Mouse (Mus musculus) erythroblast, adult 5-6 weeks (primary cell): ENCODE measurements around the gene Gys1. TPM values are rescaled to one million over a fixed set of nuclear protein-coding genes. Genes with fewer than 3 reads are reported as not detected.
"Not testable (repeated sequence)": the region's sequence is repeated elsewhere in the genome, so short reads cannot be mapped to it uniquely, and the experiment has no call there.

ENCODE experiments used
- ATAC-seq: replicated peaks from 2 replicates; pipeline ENCODE4 v1.8.0; 2016; ENCODE audit warnings: moderate number of reproducible peaks, mild to moderate bottlenecking, moderate TSS enrichment, inconsistent platforms; ENCODE audit not compliant: poor library complexity, low FRiP score, severe bottlenecking
- total RNA-seq, 2 experiments: library from RNA; stranded (forward) in 1 of 2; stranded (reverse) in 1 of 2; fragments of 150-400 nt in 1 of 2; fragments of 200-764, 138-1000 nt in 1 of 2; gene quantifications; 2 replicates each; pipeline versions ENCODE4 v1.2.3 to v1.2.4; 2015 to 2017; ENCODE audit warnings: low replicate concordance in 2 of 2

Gene Gys1
- total RNA-seq (2015; ENCODE audit: low replicate concordance) (11.7 and 13.2 TPM in 2 replicates), total RNA-seq (2017; ENCODE audit: low replicate concordance) (4.6 and 8.9 TPM in 2 replicates)

DNA sequence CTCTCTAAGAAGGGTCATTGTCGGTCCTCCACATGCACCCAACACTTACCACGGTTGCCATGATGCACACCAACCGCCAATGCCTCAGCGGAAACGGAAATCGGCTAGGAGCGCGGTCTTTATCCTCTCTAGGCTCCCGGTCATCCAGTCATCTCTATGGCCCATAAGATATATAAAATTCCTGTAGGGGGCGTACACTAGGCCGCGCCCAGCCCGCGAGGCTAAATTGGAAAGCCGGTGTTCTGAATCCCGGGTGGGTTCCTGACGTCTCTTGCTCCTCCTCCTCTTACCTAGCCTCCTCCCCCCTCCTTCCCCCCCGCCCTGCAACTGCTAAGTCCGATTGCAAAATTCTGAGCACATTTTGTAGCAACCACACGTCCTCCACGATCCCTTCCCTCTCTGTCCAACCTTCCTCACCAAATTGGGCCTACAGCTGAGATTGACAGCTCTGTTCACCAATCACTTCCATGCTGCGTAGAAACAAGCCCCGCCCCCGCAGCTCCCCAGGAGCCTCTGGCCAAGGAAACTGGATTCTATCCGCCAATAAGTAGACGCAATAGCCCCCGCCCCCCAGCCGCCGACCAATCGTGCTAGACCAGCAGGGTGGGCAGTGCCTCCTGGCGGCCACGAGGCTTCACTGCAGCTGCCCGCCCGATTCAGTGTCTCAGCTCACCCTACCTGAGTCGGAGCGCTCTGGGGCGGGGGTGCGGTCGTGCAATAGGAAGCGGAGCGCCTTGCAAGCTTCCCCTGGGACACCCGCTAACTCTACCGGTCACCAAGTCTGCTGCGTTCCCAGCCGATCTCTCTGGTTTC lies at the start of gene Gys1:
Gene Gys1, plus strand, starts transcription at position 642 of the 813 bp plus-strand sequence.
- peak; percentile 91 for ATAC-seq

DNA sequence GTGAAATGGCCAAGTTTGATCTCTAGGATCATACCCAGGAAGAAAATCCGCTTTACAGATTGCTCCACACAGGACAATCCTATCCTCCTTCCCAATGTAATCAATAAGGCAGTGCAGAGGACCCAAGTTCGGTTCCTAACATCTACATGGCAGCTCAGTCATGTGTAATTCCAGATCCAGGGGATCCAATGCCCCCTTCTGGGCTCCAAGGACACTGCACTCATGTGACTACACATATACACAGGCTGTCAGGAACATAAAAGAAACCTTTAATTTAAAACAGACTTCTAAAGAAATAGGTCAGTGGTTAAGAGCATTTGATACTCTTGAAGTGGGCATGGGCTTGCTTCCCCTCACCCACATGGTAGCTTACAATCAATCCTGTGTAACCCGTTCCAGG lies 48.6 kb upstream of the Gys1 start:
- no peak for ATAC-seq

DNA sequence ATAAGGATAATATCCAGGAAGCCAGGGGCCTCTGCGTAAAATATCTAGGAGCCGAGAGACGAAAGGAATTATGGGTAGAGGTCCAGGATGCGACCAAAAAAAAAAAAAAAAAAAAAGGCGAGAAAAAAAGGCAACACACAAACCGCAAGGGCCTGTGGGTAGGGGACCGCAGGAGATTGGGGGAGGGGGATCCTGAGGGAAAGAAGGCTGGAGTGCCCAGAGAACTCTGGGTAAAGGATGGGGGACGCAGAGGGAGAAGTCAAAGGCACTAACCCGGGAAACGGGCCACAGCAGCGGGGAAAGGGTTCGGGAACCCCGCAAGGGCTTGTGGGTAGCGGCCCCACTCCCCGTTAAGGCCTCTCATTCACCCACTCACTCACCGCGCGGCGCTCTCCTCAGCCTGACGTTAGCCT lies 39.5 kb upstream of the Gys1 start:
- ATAC-seq, result peak; percentile 70

DNA sequence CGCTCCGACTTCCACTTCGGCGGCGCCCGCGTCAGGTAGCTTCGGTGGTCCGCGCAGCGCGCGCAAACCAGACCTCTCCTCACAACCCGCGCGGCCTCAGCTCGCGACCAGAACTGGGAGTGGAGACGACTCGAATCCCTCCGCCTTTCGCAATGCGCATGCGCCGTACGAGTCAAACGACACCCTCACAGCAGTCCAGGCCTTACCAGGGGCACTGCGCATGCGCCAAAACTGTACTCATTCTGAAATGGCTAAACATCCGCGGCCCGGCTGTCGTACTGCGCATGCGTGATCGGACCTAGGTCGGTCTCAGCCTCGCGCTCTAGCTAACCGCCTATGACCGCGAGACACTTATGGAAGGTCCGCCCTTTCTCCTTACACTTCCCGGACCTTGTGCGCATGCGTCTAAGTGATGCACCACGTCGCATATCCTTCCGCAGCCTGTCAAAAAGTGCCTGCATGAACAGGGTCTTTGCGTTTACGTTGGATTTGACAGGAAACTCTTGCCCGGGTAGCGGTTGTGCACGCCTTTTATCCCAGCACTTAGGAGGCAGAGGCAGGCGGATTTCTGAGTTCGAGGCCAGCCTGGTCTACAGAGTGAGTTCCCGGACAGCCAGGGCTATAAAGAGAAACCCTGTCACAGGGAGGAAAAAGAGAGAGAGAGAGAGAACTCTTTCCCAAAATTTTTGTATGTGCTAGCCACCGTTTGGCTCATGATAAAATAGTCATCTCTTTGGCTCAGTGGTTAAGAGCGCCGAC lies 38.9 kb upstream of the Gys1 start, which contains the start of gene Snrnp70:
Gene Snrnp70, minus strand, starts transcription at position 165 of the 759 bp plus-strand sequence.
- peak; percentile 93 for ATAC-seq

DNA sequence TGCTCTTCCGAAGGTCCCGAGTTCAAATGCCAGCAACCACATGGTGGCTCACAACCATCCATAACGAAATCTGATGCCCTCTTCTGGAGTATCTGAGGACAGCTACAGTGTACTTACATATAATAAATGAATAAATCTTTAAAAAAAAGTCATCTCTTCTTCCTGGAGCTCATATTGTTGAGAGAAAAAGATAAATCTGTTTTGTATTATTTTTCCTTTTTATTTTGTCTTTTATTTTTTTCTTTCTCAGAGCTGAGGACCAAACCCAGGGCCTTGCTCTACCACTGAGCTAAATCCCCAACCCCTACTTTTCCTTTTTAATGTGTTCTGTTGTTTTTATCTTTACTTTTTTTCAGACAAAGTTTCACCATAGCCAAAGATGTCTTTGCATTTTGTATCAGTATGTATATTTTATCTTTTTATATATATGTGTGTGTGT lies 38.3 kb upstream of the Gys1 start:
- ATAC-seq, result not testable (repeated sequence)

DNA sequence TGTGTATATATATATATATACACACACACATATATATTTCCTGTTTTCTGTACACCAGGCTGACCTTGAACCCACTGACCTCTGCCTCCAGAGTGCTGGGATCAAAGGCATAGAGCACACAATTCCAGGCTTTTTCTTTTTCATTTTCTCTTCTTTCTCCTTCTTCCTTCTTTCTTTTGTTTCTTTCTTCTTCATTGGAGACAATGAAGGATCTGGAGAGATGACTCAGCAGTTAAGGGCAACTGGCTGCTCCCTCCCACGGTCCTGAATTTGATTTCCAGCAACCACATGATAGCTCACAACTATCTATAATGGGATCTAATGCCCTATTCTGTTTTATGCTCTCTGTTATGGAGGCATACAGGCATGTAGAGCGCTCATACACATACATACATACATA lies 37.9 kb upstream of the Gys1 start:
- ATAC-seq, result no peak

DNA sequence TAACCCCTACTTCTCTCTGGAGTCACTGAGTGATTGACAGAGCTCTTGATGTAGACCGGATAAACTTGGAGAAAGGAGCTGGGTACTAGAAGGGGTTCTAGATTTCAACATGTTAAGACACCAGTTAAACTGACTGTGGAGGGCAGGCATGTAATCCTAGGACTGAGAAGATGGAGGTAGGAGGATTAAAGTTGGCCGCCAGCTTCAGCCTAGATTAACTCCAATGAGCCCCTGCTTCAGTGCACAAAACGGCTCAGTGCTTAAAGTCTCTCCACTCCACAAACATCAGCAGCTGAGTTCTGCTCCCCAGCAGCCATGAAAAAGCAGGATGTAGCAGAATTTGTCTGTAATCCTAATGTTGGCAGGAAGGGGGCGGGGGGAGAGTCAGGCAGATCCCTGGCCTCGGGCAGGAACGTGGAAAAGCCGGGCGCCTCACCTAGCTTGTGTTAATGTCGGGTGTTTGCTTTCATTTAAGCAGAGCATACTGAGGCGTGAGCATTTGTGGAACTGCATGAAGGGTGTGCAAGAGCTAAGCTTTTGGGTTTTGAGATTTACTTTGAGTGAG lies 33.0 kb upstream of the Gys1 start:
- no peak for ATAC-seq

DNA sequence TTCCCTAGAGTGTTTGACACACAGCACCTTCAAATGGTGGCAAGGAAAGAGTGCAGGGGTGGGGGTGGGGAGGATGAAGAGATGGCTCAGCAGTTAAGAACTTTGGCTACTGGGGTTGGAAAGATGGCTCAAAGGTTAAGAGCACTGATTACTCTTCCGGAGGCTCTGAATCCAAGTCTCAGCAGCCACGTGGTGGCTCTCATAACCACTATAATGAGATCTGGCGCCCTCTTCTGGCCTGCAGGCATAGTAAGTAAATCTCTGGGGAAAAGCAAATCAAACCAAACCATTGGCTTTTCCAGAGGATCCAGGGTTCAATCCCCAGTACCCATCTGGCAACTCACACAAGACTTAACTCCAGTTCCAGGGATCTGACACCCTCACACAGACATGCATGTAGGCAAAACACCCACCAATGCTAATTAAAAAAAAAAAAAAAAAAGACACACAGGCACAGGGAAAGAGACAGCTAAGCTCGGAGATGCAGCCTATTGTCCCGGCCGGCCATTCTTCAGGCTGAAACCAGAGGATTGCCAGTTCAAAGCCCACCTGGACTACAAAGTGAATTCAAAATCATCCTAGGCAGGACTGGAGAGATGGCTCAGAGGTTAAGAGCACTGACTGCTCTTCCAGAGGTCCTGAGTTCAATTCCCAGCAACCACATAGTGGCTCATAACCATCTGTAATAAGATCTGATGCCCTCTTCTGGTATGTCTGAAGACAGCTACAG lies 30.9 kb upstream of the Gys1 start:
- ATAC-seq, result peak; percentile 48; the same call in 1 of the 2 replicates

DNA sequence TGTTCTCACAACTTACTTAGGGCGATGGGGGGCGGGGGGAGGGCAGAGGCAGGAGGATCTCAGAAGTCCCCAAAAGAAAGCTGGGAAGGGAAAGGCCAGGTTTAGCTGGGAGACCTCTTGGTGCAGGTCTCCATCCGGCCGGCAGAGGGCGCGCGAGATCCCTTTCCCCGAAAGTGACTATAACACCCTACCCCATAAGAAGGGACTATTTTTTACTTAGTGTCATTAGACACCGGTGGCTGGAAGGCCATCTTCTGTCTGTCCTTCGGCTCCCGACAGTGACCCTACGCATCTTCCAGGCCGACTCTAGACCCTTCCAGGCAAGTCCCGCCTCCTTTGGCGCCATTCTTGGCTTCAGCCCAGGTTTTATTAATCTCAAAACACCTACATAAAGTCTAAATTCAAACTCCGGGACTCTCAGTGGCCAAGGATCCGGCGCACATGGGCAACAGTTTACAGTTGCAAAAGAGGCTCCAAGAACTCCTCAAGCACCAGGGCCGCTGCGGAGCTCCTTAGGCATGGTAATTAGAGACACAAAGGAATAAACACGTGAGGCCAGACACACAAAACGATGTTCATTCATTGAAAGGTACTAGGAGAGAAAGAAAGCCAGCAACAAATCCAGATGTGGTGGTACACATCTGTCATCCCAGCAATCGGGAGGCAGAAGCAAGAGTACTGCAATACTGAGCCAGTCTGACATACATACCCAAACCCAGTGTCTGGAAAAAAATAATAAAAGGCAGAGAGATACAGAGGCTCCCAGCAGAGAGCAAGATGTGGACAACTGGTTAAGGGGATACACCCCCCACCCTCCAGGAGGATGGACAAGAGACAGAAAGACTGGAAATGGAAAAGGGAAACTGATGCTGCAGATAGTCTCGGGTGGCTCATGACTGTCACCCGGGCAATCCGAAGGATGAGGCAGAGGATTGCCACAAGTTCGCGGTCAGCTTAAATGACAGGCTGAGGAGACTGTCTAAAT lies 29.3 kb upstream of the Gys1 start, which contains the start of gene Kcna7:
Gene Kcna7, plus strand, starts transcription at position 563 of the 985 bp plus-strand sequence.
- peak; percentile 80 for ATAC-seq

DNA sequence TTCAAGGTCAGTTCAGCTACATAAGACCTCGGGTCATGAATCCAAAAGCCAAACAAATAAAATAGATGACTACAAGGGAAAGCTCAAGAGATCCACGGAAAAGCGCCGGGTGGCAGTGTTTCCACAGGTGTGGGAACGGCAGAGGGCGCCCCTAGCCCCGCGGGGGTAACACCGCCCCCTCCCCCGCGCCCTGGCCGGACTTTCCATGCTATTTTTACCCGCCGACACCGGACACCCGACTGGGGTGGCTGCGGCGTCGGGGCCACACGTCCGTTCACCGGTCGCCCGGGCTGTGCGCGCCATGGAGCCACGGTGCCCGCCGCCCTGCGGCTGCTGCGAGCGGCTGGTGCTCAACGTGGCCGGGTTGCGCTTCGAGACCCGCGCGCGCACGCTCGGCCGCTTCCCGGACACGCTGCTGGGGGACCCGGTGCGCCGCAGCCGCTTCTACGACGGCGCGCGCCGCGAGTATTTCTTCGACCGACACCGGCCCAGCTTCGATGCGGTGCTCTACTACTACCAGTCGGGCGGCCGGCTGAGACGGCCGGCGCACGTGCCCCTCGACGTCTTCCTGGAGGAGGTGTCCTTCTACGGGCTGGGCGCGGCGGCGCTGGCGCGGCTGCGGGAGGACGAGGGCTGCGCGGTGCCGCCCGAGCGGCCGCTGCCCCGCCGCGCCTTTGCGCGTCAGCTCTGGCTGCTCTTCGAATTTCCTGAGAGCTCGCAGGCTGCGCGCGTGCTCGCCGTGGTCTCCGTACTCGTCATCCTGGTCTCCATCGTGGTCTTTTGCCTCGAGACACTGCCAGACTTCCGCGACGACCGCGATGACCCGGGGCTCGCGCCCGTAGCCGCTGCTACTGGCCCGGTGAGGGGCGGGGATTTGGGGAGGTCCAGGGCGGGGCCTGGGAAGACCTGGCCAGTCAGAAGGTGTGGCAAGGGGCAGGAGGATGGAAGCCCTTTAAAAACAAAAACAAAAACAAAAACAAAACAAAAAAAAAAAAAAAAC lies 28.2 kb upstream of the Gys1 start:
- ATAC-seq, result no peak

DNA sequence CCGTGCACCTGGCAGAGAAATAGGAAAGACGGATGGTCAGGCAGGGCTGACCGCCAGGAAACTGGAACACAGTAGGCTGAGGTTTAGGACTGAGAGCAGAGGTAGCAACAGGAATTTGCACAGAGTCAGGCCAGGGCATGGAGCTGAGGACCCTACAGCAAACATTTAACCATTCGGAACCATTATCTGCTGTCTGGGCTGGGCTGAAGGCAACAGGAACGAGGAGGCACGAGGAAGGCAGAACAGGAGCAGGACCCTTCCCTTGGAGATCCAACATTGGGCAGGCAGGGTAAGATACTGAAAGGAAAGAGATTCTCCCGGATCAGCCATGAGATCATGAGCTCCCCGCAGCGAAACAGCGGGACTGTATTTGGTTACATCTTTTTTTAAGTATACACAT lies 26.8 kb upstream of the Gys1 start:
- no peak for ATAC-seq

DNA sequence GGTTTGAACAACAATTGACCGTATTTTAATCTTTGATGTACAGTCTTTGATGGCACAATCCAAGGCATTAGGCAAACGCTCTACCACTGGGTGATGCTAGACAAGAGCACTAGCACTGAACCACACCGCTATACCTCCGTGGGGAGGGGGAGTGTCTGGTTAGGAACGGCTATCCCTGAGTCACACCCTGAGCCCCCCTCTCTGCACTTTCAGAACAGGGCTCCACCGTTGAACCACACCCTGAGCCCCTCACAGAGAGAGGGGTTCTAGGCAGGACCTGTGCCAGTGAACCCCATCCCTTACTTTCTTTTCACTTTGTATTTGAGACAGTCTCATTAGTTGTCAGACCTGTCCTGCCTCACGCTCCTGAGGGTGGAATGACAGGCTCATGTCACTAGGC lies 26.3 kb upstream of the Gys1 start:
- no peak for ATAC-seq

DNA sequence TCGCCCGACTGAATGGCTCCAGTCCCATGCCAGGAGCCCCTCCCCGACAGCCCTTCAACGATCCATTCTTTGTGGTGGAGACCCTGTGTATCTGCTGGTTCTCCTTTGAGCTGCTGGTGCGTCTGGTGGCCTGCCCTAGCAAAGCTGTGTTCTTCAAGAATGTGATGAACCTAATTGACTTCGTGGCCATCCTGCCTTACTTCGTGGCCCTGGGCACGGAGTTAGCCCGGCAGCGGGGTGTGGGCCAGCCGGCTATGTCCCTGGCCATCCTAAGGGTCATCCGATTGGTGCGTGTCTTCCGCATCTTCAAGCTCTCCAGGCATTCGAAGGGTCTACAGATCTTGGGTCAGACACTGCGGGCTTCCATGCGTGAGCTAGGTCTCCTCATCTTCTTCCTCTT lies 25.7 kb upstream of the Gys1 start:
- no peak for ATAC-seq

DNA sequence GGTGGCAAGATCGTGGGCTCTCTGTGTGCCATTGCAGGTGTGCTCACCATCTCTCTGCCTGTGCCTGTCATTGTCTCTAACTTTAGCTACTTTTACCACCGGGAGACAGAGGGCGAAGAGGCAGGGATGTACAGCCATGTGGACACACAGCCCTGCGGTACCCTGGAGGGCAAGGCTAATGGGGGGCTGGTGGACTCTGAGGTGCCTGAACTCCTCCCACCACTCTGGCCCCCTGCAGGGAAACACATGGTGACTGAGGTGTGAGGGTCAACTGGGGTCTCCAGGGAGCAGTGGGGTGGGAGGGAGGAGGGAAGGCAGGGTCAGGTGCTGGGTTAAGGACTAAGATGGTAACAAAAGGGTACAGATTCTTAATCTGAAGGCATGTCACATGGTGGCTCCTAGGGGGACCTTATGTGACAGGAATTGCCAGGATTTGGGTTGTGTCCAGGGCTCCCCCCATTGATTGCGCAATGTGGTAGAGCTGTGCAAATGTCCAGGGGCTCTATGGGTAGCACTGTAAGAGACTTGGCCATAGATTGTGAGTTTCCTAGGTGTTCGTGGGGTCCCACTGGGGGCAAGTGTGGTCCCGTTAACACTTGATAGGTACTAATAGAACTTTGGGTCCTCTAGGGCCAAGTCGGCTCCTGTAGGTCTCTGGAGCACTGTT lies 25.0 kb upstream of the Gys1 start:
- no peak for ATAC-seq

DNA sequence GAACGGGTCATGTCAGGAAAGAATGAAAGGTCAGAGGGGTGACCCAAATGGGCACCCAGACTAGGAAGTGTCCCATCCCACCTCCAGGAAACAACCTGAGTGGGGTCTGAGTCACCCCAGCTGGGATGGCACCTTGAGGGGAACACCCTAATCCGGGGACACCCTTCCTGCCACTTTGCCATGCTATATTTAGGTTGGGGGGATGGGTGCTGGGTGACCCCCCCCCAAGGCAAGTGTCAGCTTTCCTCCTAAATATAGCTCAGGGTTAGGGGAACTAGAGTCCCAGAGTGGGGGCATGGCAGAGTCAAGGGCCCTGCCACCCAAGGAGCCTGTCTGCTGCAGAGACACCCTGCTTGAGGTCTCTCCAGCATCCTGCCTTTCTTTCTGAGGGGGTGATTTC lies 22.2 kb upstream of the Gys1 start:
- ATAC-seq, result no peak

DNA sequence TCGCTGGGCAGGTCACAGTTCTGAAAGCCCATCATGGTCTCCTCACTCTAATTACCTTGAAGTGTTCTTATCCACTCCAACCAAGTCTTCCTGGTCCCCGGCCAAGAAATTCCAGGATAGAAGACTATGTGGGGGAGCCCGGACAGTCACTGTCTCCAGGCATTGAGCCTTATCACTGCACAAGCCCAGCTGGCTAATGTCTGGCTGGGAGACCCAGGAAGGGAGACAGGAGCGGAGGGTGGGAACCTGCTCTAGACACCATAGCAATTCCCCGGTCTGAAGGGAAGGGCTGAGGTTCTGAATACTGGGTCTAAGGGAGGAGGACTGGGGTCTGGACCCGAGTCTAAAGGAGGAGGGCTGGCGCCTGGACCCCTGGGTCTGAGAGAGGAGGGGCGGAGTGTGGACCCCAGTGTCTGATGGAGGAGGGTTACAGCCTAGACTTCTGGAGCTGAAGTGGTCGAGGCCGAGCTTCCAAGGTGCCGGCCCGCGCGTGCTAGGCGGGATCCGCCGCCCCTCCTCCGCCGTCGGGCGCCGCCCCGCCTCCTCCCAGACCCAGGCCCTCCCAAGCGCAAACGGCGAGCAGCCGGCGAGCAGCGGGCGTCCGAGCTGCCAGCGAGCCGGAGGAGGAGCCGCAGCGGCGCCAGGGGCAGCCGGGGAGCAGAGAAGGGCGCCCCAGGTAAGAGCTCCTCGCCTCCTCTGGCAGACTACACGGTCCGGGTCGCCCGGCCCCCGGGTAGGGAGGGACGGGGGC lies 21.4 kb upstream of the Gys1 start, which contains the start of gene Ntf5:
Gene Ntf5, plus strand, starts transcription at position 583 of the 751 bp plus-strand sequence.
- no peak for ATAC-seq
